Mouse (Mus musculus) embryo, embryonic 11.5 days (tissue): ENCODE measurements at regions not wholly inside any gene's neighbourhood (a gene's known extent, or its start where the extent isn't known, plus 50 kb on each side); places are given as distances from the start of the nearest gene placed in this dataset.
"Not testable (repeated sequence)": the region's sequence is repeated elsewhere in the genome, so short reads cannot be mapped to it uniquely, and the experiment has no call there.

ENCODE experiments used
- DNase-seq: peaks from one replicate; pipeline ENCODE4 v3.0.0-alpha.2; 2012; ENCODE audit warnings: low read depth, low spot score

DNA sequence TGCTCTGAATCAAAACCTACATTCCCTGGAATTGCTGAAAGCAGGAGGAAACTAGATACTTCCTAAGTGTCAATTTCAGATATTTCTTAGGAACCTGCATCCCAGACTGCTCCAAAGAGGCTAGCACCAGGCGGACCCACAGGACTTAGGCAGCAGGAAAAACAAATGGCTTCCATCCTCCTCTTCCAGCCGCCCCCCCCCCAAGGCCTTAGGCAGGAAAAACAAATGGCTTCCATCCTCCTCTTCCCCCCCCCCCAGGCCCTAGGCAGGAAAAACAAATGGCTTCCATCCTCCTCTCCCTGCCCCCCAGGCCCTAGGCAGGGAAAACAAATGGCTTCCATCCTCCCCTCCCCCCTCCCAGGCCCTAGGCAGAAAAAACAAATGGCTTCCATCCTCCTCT lies 64.5 kb upstream of the Nap1l2 start:
- no peak for DNase-seq

DNA sequence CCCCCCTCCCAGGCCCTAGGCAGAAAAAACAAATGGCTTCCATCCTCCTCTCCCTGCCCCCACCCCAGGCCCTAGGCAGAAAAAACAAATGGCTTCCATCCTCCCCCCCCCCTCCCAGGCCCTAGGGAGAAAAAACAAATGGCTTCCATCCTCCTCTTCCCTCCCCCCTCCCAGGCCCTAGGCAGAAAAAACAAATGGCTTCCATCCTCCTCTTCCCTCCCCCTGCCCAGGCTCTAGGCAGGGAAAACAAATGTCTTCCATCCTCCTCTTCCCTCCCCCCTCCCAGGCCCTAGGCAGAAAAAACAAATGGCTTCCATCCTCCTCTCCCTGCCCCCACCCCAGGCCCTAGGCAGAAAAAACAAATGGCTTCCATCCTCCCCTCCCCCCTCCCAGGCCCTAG lies 65.0 kb upstream of the Nap1l2 start:
- DNase-seq = not testable (repeated sequence)

DNA sequence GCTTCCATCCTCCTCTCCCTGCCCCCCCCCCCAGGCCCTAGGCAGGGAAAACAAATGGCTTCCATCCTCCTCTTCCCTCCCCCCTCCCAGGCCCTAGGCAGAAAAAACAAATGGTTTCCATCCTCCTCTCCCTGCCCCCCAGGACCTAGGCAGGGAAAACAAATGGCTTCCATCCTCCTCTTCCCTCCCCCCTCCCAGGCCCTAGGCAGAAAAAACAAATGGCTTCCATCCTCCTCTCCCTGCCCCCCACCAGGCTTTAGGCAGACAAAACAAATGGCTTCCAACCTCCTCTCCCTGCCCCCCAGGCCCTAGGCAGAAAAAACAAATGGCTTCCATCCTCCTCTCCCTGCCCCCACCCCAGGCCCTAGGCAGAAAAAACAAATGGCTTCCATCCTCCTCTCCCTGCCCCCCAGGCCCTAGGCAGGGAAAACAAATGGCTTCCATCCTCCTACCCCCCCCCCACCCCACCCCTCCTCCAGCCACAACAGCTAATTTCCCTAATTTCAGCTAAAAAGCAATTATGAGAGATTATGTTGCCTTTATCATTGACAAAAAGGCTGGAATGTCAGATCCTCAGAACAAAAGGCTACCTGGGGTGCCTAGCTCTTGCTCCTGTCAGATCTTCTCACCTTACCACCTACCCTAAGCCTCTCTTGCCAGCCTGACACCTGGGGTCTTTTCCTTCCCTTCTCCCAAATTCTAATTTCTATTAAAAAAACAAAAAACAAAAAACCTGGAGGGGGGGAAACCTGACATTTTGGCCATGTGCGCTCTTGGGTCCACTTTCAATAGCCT lies 65.8 kb upstream of the Nap1l2 start:
- DNase-seq = not testable (repeated sequence)

DNA sequence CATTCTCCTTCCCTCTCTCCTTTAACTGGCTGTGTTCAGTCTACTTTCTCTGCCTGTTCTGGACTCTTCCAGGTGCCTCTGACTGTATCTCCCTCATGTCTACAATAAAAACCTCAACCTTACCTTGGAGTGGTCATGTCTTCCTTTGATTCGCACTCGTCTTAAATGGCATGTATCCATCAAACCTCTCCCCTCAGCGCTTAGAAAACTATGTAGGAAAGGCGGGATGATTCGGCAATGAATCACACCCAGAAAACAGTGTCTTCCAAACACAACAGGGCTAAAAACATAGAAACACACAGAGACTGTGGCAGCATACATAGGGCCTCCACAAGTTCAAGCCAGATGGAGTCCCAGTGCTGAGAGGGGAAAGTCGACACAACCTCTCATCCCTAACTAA lies 66.4 kb upstream of the Nap1l2 start:
- no peak for DNase-seq

DNA sequence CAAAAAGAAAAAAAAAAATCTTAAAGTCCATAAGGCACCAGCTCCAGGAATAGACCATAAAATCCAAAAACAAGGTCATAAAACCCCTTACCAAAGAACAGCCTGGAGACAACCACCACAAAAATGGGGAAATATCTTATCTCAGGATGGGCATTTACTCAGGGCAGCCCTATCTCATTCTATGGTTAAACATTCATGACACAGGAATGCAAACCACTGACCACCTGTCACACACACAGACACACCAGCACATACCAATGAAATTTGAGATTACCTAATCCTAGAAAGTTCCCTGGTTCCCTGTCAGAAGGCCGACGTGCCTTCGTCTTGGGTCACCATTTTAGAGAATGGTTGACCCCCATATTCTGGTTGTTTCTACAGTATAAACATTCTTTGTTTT lies 66.3 kb upstream of the Cdx4 start:
- no peak for DNase-seq

DNA sequence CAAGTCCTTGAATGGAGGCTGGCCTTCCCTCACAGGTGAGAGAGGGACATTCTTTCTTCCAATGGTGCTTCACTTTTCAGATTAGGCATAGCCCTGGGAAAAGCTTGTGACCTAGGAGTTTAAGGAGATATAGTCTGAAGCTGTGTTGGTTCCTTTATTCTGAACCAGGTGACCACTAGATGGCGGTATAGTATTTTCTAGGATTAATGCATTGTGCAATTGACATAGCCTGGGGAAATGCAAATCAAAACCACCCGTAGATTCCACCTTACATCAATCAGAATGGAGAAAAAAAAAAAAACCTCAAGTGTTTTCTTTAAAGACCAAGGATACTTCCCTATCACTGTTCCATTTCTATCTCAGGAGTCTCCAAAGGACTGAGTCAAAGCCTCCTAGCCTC lies 61.3 kb upstream of the Cdx4 start:
- DNase-seq = peak; percentile 42
